Mouse (Mus musculus) cerebellum, adult 2 months (tissue): ENCODE results near the gene Zbtb8os.

Experiments
- CTCF ChIP-seq: fragments of 200-500 bp; IDR thresholded peaks from 2 replicates; pipeline ENCODE4 v1.5.1; 2011; ENCODE audit warnings: low read depth, mild to moderate bottlenecking, control low read depth, low read length, moderate library complexity, borderline replicate concordance; ENCODE audit not compliant: insufficient read depth
- POLR2A ChIP-seq: fragments of 200-500 bp; IDR thresholded peaks from 2 replicates; pipeline ENCODE4 v1.6.1; 2011; ENCODE audit warnings: low read length, control low read depth, borderline replicate concordance; ENCODE audit not compliant: insufficient read depth

GRCm38 (mm10) chr4:129390936-129391557, 55.6 kb downstream of the Zbtb8os start:
- TF ChIP-seq CTCF (no peak), POLR2A (no peak)
